In the genomic region with DNA sequence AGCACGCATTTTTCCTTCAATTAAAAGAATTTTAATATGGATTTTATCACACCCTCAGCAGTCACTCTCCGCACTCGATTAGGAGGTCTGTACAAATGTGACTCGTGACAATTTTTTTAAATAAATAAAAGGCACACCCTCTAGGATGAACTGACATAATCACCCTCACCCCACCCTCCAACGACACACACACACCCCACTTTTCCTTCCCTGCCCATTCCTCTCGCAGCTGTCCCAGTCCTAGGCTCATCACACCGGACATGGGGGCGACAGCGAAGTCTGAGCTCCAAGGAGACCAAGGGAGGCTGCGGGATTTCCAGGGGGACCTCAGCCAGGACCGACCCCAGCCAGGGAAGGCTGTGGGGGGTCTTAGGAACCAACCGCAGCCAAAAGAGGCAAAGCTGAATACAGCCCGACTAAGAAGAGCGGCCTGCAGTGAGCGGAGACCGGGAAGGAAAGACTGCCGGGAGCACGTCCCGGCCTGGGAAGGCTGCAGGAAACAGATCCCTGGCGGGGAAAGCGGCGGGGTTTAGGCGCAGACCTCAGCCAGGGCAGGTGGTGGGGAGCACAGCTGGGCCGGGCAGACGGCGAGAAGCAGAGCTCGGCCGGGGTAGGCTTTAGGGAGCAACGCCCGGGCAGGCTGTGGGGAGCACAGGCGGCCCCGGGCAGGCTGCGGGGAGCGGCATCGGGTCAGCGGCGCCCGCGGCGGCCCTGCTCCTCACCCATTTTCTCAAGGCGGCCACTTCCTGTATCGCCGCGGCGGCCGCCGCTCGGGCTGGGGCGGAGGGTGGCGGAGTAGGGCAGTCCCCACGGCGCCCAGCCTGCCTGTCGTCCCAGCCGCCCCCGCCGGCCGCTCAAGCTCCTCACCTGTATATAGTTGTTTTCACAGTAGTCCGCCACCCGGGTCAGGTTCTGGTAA, we compare ENCODE assay signal across 8 mouse cellular contexts. TPM values are rescaled to one million over a fixed set of nuclear protein-coding genes. Genes with fewer than 3 reads are reported as not detected.
DNase-seq lines count a peak whose midpoint lies in the region; ATAC-seq and TF ChIP-seq lines count a peak whose summit lies in the region.

No protein-coding gene starts in this region.

- peaks cover 11% of the 10 kb centered on the region; the same call in 1 of the 2 replicates for H3K4me1 ChIP-seq in kidney, adult 2 months (ENCODE audit: control insufficient read depth, insufficient read depth, low read length)
- H3K4me1 ChIP-seq in embryonic fibroblast, embryonic 13.5 days (ENCODE audit: control insufficient read depth, insufficient read depth, low read length): peaks cover 10% of the 10 kb centered on the region
- peaks cover 16% of the 10 kb centered on the region for H3K4me1 ChIP-seq in heart, embryonic 15.5 days (replicated peaks)
- H3K4me1 ChIP-seq in limb, embryonic 14.5 days (ENCODE audit: control insufficient read depth, insufficient read depth, low read length): peaks cover 9% of the 10 kb centered on the region
- H3K4me1 ChIP-seq in midbrain, embryonic 12.5 days: peaks cover 16% of the 10 kb centered on the region
- H3K4me1 ChIP-seq in stomach, embryonic 16.5 days (ENCODE audit: control insufficient read depth, insufficient read depth, low read length): peaks cover 21% of the 10 kb centered on the region

- H3K9me3 ChIP-seq in heart, embryonic 15.5 days (replicated peaks): no peaks in the 10 kb centered on the region
- no peaks in the 10 kb centered on the region for H3K9me3 ChIP-seq in limb, embryonic 14.5 days (ENCODE audit: control insufficient read depth, low read length)
- no peaks in the 10 kb centered on the region for H3K9me3 ChIP-seq in midbrain, embryonic 12.5 days
- H3K9me3 ChIP-seq in stomach, embryonic 16.5 days (replicated peaks; ENCODE audit: control insufficient read depth, low read length): no peaks in the 10 kb centered on the region

- H3K27ac ChIP-seq in kidney, adult 2 months (ENCODE audit: insufficient read depth, low read depth, low read length): peak overlapping the region; percentile 97
- H3K27ac ChIP-seq in embryonic fibroblast, embryonic 13.5 days (ENCODE audit: insufficient read depth, low read length): peak overlapping the region; percentile 92
- H3K27ac ChIP-seq in heart, embryonic 15.5 days: peak overlapping the region; percentile 97
- peak overlapping the region; percentile 95 for H3K27ac ChIP-seq in limb, embryonic 14.5 days (replicated peaks; ENCODE audit: low read depth, low read length)
- H3K27ac ChIP-seq in midbrain, embryonic 12.5 days (replicated peaks): peak overlapping the region; percentile 95
- H3K27ac ChIP-seq in stomach, embryonic 16.5 days (ENCODE audit: low read length): peak overlapping the region; percentile 99

- peak; percentile 77 for ATAC-seq in heart, embryonic 15.5 days (replicated peaks; ENCODE audit: insufficient number of reproducible peaks, insufficient read depth, low FRiP score, low read depth)
- ATAC-seq in limb, embryonic 14.5 days (ENCODE audit: low FRiP score, low read depth): peak; percentile 73; the same call in 1 of the 2 replicates
- peak; percentile 91 for ATAC-seq in midbrain, embryonic 12.5 days (ENCODE audit: low FRiP score, low read depth)
- peak; percentile 78 for ATAC-seq in stomach, embryonic 16.5 days (ENCODE audit: insufficient read depth, low FRiP score)

- no peak for TF ChIP-seq CTCF in kidney, adult 2 months (conservative IDR thresholded peaks at IDR 0.05; ENCODE audit: insufficient read depth, insufficient read length, low read depth, low read length)
- no peak for TF ChIP-seq CTCF in embryonic fibroblast, embryonic 13.5 days (IDR thresholded peaks at IDR 0.05; ENCODE audit: borderline replicate concordance, insufficient read depth, low read length)

- no peaks in the 10 kb centered on the region for H3K36me3 ChIP-seq in kidney, adult 2 months (ENCODE audit: control insufficient read depth, insufficient read depth, low read length)
- H3K36me3 ChIP-seq in heart, embryonic 15.5 days: no peaks in the 10 kb centered on the region
- H3K36me3 ChIP-seq in limb, embryonic 14.5 days (ENCODE audit: control insufficient read depth, insufficient read depth, low read length): no peaks in the 10 kb centered on the region
- H3K36me3 ChIP-seq in midbrain, embryonic 12.5 days: no peaks in the 10 kb centered on the region
- H3K36me3 ChIP-seq in stomach, embryonic 16.5 days (ENCODE audit: control insufficient read depth, insufficient read depth, low read length): no peaks in the 10 kb centered on the region

- peak overlapping the region; percentile 97 for H3K9ac ChIP-seq in heart, embryonic 15.5 days
- H3K9ac ChIP-seq in limb, embryonic 14.5 days (ENCODE audit: low read depth, low read length, severe bottlenecking): peak overlapping the region; percentile 93
- peak overlapping the region; percentile 94 for H3K9ac ChIP-seq in midbrain, embryonic 12.5 days (replicated peaks)
- peak overlapping the region; percentile 95 for H3K9ac ChIP-seq in stomach, embryonic 16.5 days (ENCODE audit: low read length)

- peak overlapping the region; percentile 98 for H3K4me3 ChIP-seq in kidney, adult 2 months (ENCODE audit: insufficient read depth, low read depth, low read length)
- H3K4me3 ChIP-seq in embryonic fibroblast, embryonic 13.5 days (ENCODE audit: insufficient read depth, low read length): peak overlapping the region; percentile 79
- H3K4me3 ChIP-seq in heart, embryonic 15.5 days: peak overlapping the region; percentile 90
- H3K4me3 ChIP-seq in limb, embryonic 14.5 days (replicated peaks; ENCODE audit: low read length): peak overlapping the region; percentile 96
- peak overlapping the region; percentile 92 for H3K4me3 ChIP-seq in midbrain, embryonic 12.5 days
- peak overlapping the region; percentile 98 for H3K4me3 ChIP-seq in stomach, embryonic 16.5 days (replicated peaks; ENCODE audit: low read length)

- H3K4me2 ChIP-seq in heart, embryonic 15.5 days: peak overlapping the region; percentile 75
- H3K4me2 ChIP-seq in limb, embryonic 14.5 days (replicated peaks; ENCODE audit: low read depth, low read length, severe bottlenecking): peak overlapping the region; percentile 72
- peak overlapping the region; percentile 62 for H3K4me2 ChIP-seq in midbrain, embryonic 12.5 days (replicated peaks)
- peak overlapping the region; percentile 64 for H3K4me2 ChIP-seq in stomach, embryonic 16.5 days (ENCODE audit: low read depth, low read length)

- no peak for TF ChIP-seq POLR2A in kidney, adult 2 months (IDR thresholded peaks at IDR 0.05; ENCODE audit: low read depth, low read length)
- TF ChIP-seq POLR2A in embryonic fibroblast, embryonic 13.5 days (IDR thresholded peaks at IDR 0.05; ENCODE audit: low read depth, low read length): peak; percentile 30; the same call in 1 of the 2 replicates
- TF ChIP-seq POLR2A in limb, embryonic 14.5 days (IDR thresholded peaks at IDR 0.05; ENCODE audit: borderline replicate concordance, extremely low read depth, insufficient read depth, insufficient read length): no peak

- under 1% methylated on average over 52 of the region's 59 CpGs for WGBS in kidney, adult 2 months
- WGBS in heart, embryonic 15.5 days: under 1% methylated on average over 59 of the region's 59 CpGs
- under 1% methylated on average over 34 of the region's 59 CpGs for WGBS in limb, embryonic 14.5 days
- WGBS in midbrain, embryonic 12.5 days: under 1% methylated on average over 59 of the region's 59 CpGs
- under 1% methylated on average over 54 of the region's 59 CpGs for WGBS in stomach, embryonic 16.5 days

- no peaks in the 10 kb centered on the region for H3K27me3 ChIP-seq in kidney, adult 2 months (replicated peaks; ENCODE audit: control insufficient read depth, insufficient read depth, low read length)
- H3K27me3 ChIP-seq in heart, embryonic 15.5 days: no peaks in the 10 kb centered on the region
- H3K27me3 ChIP-seq in limb, embryonic 14.5 days (ENCODE audit: control insufficient read depth, insufficient read depth, low read length): no peaks in the 10 kb centered on the region
- H3K27me3 ChIP-seq in midbrain, embryonic 12.5 days: no peaks in the 10 kb centered on the region
- no peaks in the 10 kb centered on the region for H3K27me3 ChIP-seq in stomach, embryonic 16.5 days (ENCODE audit: control insufficient read depth, insufficient read depth, low read length)

- no peak for DNase-seq in kidney, adult 2 months
- DNase-seq in kidney, postnatal 14 days: no peak
- DNase-seq in NIH3T3 (ENCODE audit: low read depth): peak; percentile 34
- DNase-seq in limb, embryonic 14.5 days (ENCODE audit: low spot score): peak; percentile 29

RNA-seq across cellular contexts. Expression of gene Abi1, which starts 0.7 kb away (rescaled TPM):
- 67.9 and 72.9 TPM in 2 replicates for polyA plus RNA-seq in kidney, adult 2 months (2012; rRNA removed)
- polyA plus RNA-seq in embryonic fibroblast, embryonic 13.5 days (2011; ENCODE audit: insufficient read length, low read depth, missing spikeins): 135 TPM in 2 replicates
- 25.2 and 33.8 TPM in 2 replicates for polyA plus RNA-seq in heart, embryonic 15.5 days (2015; fragmentation: Nextera tagmentation; extraction: Ambion mirVana)
- 81.1 and 89.9 TPM in 2 replicates for polyA plus RNA-seq in limb, embryonic 14.5 days (2012; rRNA removed)
- 46.8 and 51.1 TPM in 2 replicates for polyA plus RNA-seq in limb, embryonic 14.5 days (2014; fragmentation: Nextera tagmentation; extraction: Ambion mirVana)
- polyA plus RNA-seq in midbrain, embryonic 12.5 days (2016; fragmentation: Nextera tagmentation; extraction: Ambion mirVana): 43.7 and 45.7 TPM in 2 replicates
- polyA plus RNA-seq in stomach, embryonic 16.5 days (2015; fragmentation: Nextera tagmentation; extraction: Ambion mirVana): 59.7 and 66.9 TPM in 2 replicates

RNA-seq across cellular contexts. Expression of gene Acbd5, which starts 28.6 kb away (rescaled TPM):
- 13.6 and 18.9 TPM in 2 replicates for polyA plus RNA-seq in kidney, adult 2 months (2012; rRNA removed)
- 40.7 and 48.6 TPM in 2 replicates for polyA plus RNA-seq in embryonic fibroblast, embryonic 13.5 days (2011; ENCODE audit: insufficient read length, low read depth, missing spikeins)
- polyA plus RNA-seq in heart, embryonic 15.5 days (2015; fragmentation: Nextera tagmentation; extraction: Ambion mirVana): 25.8 and 31.5 TPM in 2 replicates
- 12.3 and 15.3 TPM in 2 replicates for polyA plus RNA-seq in limb, embryonic 14.5 days (2012; rRNA removed)
- 21.3 and 28.4 TPM in 2 replicates for polyA plus RNA-seq in limb, embryonic 14.5 days (2014; fragmentation: Nextera tagmentation; extraction: Ambion mirVana)
- 63.6 and 69.3 TPM in 2 replicates for polyA plus RNA-seq in midbrain, embryonic 12.5 days (2016; fragmentation: Nextera tagmentation; extraction: Ambion mirVana)
- polyA plus RNA-seq in stomach, embryonic 16.5 days (2015; fragmentation: Nextera tagmentation; extraction: Ambion mirVana): 41.8 and 42.5 TPM in 2 replicates

Comparison
In these comparisons a context has a peak if more than half of its experiments do, and no peak if none do; other contexts are left out.
1. DNase-seq: peak in NIH3T3 (single experiment) and limb, embryonic 14.5 days (single experiment); none in kidney, adult 2 months (single experiment) and kidney, postnatal 14 days (single experiment).
2. Peak in every context shown above with its lines, with median percentiles within 50 percentile points of each other: H3K27ac ChIP-seq, H3K4me3 ChIP-seq, ATAC-seq, H3K4me2 ChIP-seq and H3K9ac ChIP-seq.